Mouse (Mus musculus): Measurements from ENCODE around the gene Crybb3.

Gene Crybb3

GRCm38 (mm10) chr5:113081439-113081838 is at the start of gene Crybb3:
TSS of gene Crybb3 (minus strand) at chr5:113081584.
- Histone ChIP-seq H3K27me3 (ENCODE audit: insufficient read depth, low read length) (peaks cover 19% of the 10 kb centered on the region), H3K36me3 (ENCODE audit: insufficient read depth, low read length) (no peaks in the 10 kb centered on the region), H3K4me1 (replicated peaks; ENCODE audit: low read depth, low read length) (peaks cover 40% of the 10 kb centered on the region), H3K9me3 (ENCODE audit: low read length) (no peaks in the 10 kb centered on the region), H3K4me3 (replicated peaks; ENCODE audit: low read length) (peak within 1 kb of the TSS; percentile 48)
- TF ChIP-seq POU5F1 (IDR thresholded peaks at IDR 0.05; ENCODE audit: borderline replicate concordance, low read length) = no peak
- no peak for TF ChIP-seq NANOG (IDR thresholded peaks at IDR 0.05; ENCODE audit: borderline replicate concordance, low read length)

- no peaks in the 10 kb centered on the region for H3K27me3 ChIP-seq (ENCODE audit: insufficient read depth, low read length)
- H3K4me3 ChIP-seq (replicated peaks; ENCODE audit: low read length) = no peak overlapping the region
- no peaks in the 10 kb centered on the region for H3K9me3 ChIP-seq (ENCODE audit: low read length)
- H3K36me3 ChIP-seq (ENCODE audit: insufficient read depth, low read length) = no peaks in the 10 kb centered on the region
- TF ChIP-seq CTCF (conservative IDR thresholded peaks at IDR 0.05; ENCODE audit: low read length) (no peak), NANOG (IDR thresholded peaks at IDR 0.05; ENCODE audit: borderline replicate concordance, low read length) (no peak), POU5F1 (IDR thresholded peaks at IDR 0.05; ENCODE audit: borderline replicate concordance, low read length) (no peak)
- peaks cover 16% of the 10 kb centered on the region for H3K4me1 ChIP-seq (replicated peaks; ENCODE audit: low read depth, low read length)
Measured at GRCm38 (mm10) chr5:113128426-113128825, 47.0 kb upstream of the Crybb3 start.

DNA sequence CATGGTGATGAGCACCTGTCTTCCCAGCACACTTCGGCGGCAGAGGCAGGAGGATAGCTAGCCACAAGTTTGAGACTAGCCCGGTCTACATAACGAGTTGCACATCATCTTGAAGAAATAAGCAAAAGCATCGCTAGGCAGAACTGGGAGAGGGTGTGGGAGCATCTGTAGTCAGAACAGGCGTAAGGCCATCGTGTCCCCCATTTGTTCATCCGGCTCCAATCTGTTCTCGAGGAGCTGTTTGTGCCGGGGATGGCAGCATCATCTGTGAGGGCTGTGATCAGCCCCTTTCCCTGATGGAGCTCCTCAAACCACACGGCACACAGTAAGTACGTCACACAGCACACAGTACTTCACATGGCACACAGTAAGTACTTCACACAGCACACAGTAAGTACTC is 45.1 kb upstream of the Crybb3 start:
- Histone ChIP-seq H3K4me1 (replicated peaks; ENCODE audit: low read depth, low read length) (peaks cover 20% of the 10 kb centered on the region), H3K9me3 (ENCODE audit: low read length) (no peaks in the 10 kb centered on the region), H3K27me3 (ENCODE audit: insufficient read depth, low read length) (no peaks in the 10 kb centered on the region), H3K36me3 (ENCODE audit: insufficient read depth, low read length) (no peaks in the 10 kb centered on the region), H3K4me3 (replicated peaks; ENCODE audit: low read length) (no peak overlapping the region)
- TF ChIP-seq POU5F1 (IDR thresholded peaks at IDR 0.05; ENCODE audit: borderline replicate concordance, low read length) (no peak), CTCF (conservative IDR thresholded peaks at IDR 0.05; ENCODE audit: low read length) (no peak), NANOG (IDR thresholded peaks at IDR 0.05; ENCODE audit: borderline replicate concordance, low read length) (no peak)

- no peak overlapping the region for H3K4me3 ChIP-seq (replicated peaks; ENCODE audit: low read length)
- H3K9me3 ChIP-seq (ENCODE audit: low read length) = no peaks in the 10 kb centered on the region
- no peaks in the 10 kb centered on the region for H3K36me3 ChIP-seq (ENCODE audit: insufficient read depth, low read length)
- no peaks in the 10 kb centered on the region for H3K27me3 ChIP-seq (ENCODE audit: insufficient read depth, low read length)
- H3K4me1 ChIP-seq (replicated peaks; ENCODE audit: low read depth, low read length) = peaks cover 46% of the 10 kb centered on the region
- TF ChIP-seq CTCF (conservative IDR thresholded peaks at IDR 0.05; ENCODE audit: low read length) (no peak), NANOG (IDR thresholded peaks at IDR 0.05; ENCODE audit: borderline replicate concordance, low read length) (no peak), POU5F1 (IDR thresholded peaks at IDR 0.05; ENCODE audit: borderline replicate concordance, low read length) (no peak)
Measured at GRCm38 (mm10) chr5:113123693-113124092, 42.3 kb upstream of the Crybb3 start.

- Histone ChIP-seq H3K27me3 (ENCODE audit: insufficient read depth, low read length) (no peaks in the 10 kb centered on the region), H3K36me3 (ENCODE audit: insufficient read depth, low read length) (no peaks in the 10 kb centered on the region), H3K4me1 (replicated peaks; ENCODE audit: low read depth, low read length) (peaks cover 57% of the 10 kb centered on the region), H3K9me3 (ENCODE audit: low read length) (no peaks in the 10 kb centered on the region), H3K4me3 (replicated peaks; ENCODE audit: low read length) (no peak overlapping the region)
- no peak for TF ChIP-seq NANOG (IDR thresholded peaks at IDR 0.05; ENCODE audit: borderline replicate concordance, low read length)
- TF ChIP-seq POU5F1 (IDR thresholded peaks at IDR 0.05; ENCODE audit: borderline replicate concordance, low read length) = no peak
- TF ChIP-seq CTCF (conservative IDR thresholded peaks at IDR 0.05; ENCODE audit: low read length) = no peak
Measured at GRCm38 (mm10) chr5:113122326-113123054, 41.1 kb upstream of the Crybb3 start.

DNA sequence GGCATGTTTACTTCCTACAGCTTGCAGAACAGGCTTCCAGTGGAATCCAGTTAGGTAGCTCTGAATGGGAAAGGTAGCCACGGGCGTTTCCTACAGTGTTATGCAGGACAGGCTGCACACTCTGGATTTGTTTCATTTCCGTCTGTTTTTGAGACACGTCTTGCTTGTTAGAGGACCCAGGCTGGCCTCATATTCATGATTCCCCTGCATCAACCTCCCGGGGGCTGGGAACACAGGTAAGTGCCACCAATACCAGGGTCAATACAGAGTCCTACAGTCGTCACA is 40.1 kb upstream of the Crybb3 start:
- no peaks in the 10 kb centered on the region for H3K27me3 ChIP-seq (ENCODE audit: insufficient read depth, low read length)
- H3K9me3 ChIP-seq (ENCODE audit: low read length) = no peaks in the 10 kb centered on the region
- TF ChIP-seq NANOG (IDR thresholded peaks at IDR 0.05; ENCODE audit: borderline replicate concordance, low read length) = no peak
- no peak overlapping the region for H3K4me3 ChIP-seq (replicated peaks; ENCODE audit: low read length)
- H3K36me3 ChIP-seq (ENCODE audit: insufficient read depth, low read length) = no peaks in the 10 kb centered on the region
- peaks cover 63% of the 10 kb centered on the region for H3K4me1 ChIP-seq (replicated peaks; ENCODE audit: low read depth, low read length)

GRCm38 (mm10) chr5:113120741-113121590 is 39.6 kb upstream of the Crybb3 start:
- no peaks in the 10 kb centered on the region for H3K9me3 ChIP-seq (ENCODE audit: low read length)
- H3K36me3 ChIP-seq (ENCODE audit: insufficient read depth, low read length) = no peaks in the 10 kb centered on the region
- H3K27me3 ChIP-seq (ENCODE audit: insufficient read depth, low read length) = no peaks in the 10 kb centered on the region
- H3K4me1 ChIP-seq (replicated peaks; ENCODE audit: low read depth, low read length) = peaks cover 69% of the 10 kb centered on the region
- H3K4me3 ChIP-seq (replicated peaks; ENCODE audit: low read length) = no peak overlapping the region
- no peak for TF ChIP-seq CTCF (conservative IDR thresholded peaks at IDR 0.05; ENCODE audit: low read length)
- TF ChIP-seq POU5F1 (IDR thresholded peaks at IDR 0.05; ENCODE audit: borderline replicate concordance, low read length) = no peak
- no peak for TF ChIP-seq NANOG (IDR thresholded peaks at IDR 0.05; ENCODE audit: borderline replicate concordance, low read length)

- Histone ChIP-seq H3K27me3 (ENCODE audit: insufficient read depth, low read length) (no peaks in the 10 kb centered on the region), H3K4me3 (replicated peaks; ENCODE audit: low read length) (no peak overlapping the region), H3K9me3 (ENCODE audit: low read length) (no peaks in the 10 kb centered on the region), H3K4me1 (replicated peaks; ENCODE audit: low read depth, low read length) (peaks cover 79% of the 10 kb centered on the region), H3K36me3 (ENCODE audit: insufficient read depth, low read length) (no peaks in the 10 kb centered on the region)
- TF ChIP-seq NANOG (IDR thresholded peaks at IDR 0.05; ENCODE audit: borderline replicate concordance, low read length) (no peak), CTCF (conservative IDR thresholded peaks at IDR 0.05; ENCODE audit: low read length) (no peak), POU5F1 (IDR thresholded peaks at IDR 0.05; ENCODE audit: borderline replicate concordance, low read length) (no peak)
Measured at GRCm38 (mm10) chr5:113119861-113120465, 38.6 kb upstream of the Crybb3 start.
